Comparison of ENCODE assay signal across 9 mouse cellular contexts in the genomic region with DNA sequence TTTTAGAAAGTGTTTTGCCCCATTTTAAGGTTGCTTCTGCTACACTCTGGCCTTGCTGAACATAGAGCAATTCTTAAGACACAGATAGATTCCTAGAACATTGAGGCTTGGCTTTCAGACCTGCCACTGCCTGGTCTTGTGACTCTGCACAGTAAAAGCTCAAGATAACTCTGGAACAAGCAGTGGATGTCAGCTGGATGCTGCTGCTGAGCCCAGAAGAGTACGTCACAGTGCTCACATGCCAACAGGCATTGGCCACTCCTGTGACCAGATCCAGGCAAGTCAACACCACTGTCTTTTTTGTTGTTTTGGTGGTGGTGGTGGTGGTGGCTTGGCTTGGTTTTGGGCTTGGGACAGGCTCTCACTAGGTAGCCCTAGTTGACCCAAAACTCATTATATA. TPM values are rescaled to one million over a fixed set of nuclear protein-coding genes. Genes with fewer than 3 reads are reported as not detected.
A peak's percentile ranks its signal among the peaks of the same experiment; 100 is the strongest.
DNase-seq lines count a peak whose midpoint lies in the region; ATAC-seq lines count a peak whose summit lies in the region.
"Had no signal": no experiment of that assay in that cellular context is flagged by ENCODE, and none has a peak within 500 bp of the region (broad histone marks: within the 10 kb centered on the region; RNA-seq: fewer than 3 reads in every experiment).

No protein-coding gene starts in this region.

- no peak for ATAC-seq in hindbrain, embryonic 11.5 days (ENCODE audit: low FRiP score)

- DNase-seq in gastrocnemius, adult 18-20 months (ENCODE audit: low spot score): peak; percentile 64
- DNase-seq in gastrocnemius, postnatal 4 days (ENCODE audit: low spot score in 2 of 2): no peak
- peak; percentile 50 for DNase-seq in 3134 (ENCODE audit: extremely low read depth, insufficient read length, low spot score)
- peak; percentile 16 for DNase-seq in gastrocnemius, postnatal 10 days
- DNase-seq in heart, postnatal 10 days: peak; percentile 80 to 88
- no peak for DNase-seq in spleen, postnatal 36 days (ENCODE audit: low spot score in 2 of 2)
- no peak for DNase-seq in hindbrain, embryonic 11.5 days (ENCODE audit: low spot score)
- no peak for DNase-seq in right cerebral cortex, adult 2 months (ENCODE audit: low spot score in 2 of 2)

- H3K27me3 ChIP-seq in hindbrain, embryonic 11.5 days (ENCODE audit: control insufficient read depth, insufficient read depth, low read length): no peaks in the 10 kb centered on the region
- H3K27me3 ChIP-seq: liver, embryonic 15.5 days had no signal

- H3K4me1 ChIP-seq in hindbrain, embryonic 11.5 days (replicated peaks; ENCODE audit: control insufficient read depth, insufficient read depth, low read length): no peaks in the 10 kb centered on the region

- no peaks in the 10 kb centered on the region for H3K9me3 ChIP-seq in hindbrain, embryonic 11.5 days (ENCODE audit: control insufficient read depth, low read length)
- H3K9me3 ChIP-seq: liver, embryonic 15.5 days had no signal

- intact Hi-C loops in heart, postnatal 10 days (cut with DNase I): no loop called here

- H3K4me2 ChIP-seq in hindbrain, embryonic 11.5 days (replicated peaks; ENCODE audit: low read depth, low read length): no peak overlapping the region
- H3K4me2 ChIP-seq: liver, embryonic 15.5 days had no signal

- no peak overlapping the region for H3K27ac ChIP-seq in hindbrain, embryonic 11.5 days (ENCODE audit: low read depth, low read length)
- H3K27ac ChIP-seq: liver, embryonic 15.5 days had no signal

- H3K36me3 ChIP-seq in hindbrain, embryonic 11.5 days (ENCODE audit: control insufficient read depth, insufficient read depth, low read length): no peaks in the 10 kb centered on the region
- H3K36me3 ChIP-seq: liver, embryonic 15.5 days had no signal

- no peak overlapping the region for H3K4me3 ChIP-seq in hindbrain, embryonic 11.5 days (ENCODE audit: low read depth, low read length)
- H3K4me3 ChIP-seq: liver, embryonic 15.5 days had no signal

- H3K9ac ChIP-seq in hindbrain, embryonic 11.5 days (ENCODE audit: low read depth, low read length): no peak overlapping the region
- H3K9ac ChIP-seq: liver, embryonic 15.5 days had no signal

- 91% methylated on average over 1 of the region's 1 CpGs for WGBS in hindbrain, embryonic 11.5 days

RNA-seq across cellular contexts. Expression of gene Cobll1, which starts 18.6 kb away (rescaled TPM):
- 1 to 10 TPM; 5.5 to 8.8 TPM for total RNA-seq in gastrocnemius, adult 18-20 months (2021)
- 10 to 100 TPM; 10.4 to 11.7 TPM for total RNA-seq in gastrocnemius, postnatal 4 days (2021)
- 1 to 10 TPM; 7.3 to 9.2 TPM for total RNA-seq in gastrocnemius, postnatal 10 days (2021)
- total RNA-seq in heart, postnatal 10 days (2021): 10 to 100 TPM; 44.8 to 47.4 TPM
- 2.2 and 3.3 TPM in 2 replicates for polyA plus RNA-seq in hindbrain, embryonic 11.5 days (2014; fragmentation: Nextera tagmentation; extraction: Ambion mirVana)

Comparison
In these comparisons a context has a peak if more than half of its experiments do, and no peak if none do; other contexts are left out.
1. DNase-seq: peak in gastrocnemius, adult 18-20 months (single experiment), 3134 (single experiment), gastrocnemius, postnatal 10 days (single experiment) and heart, postnatal 10 days (2 of 2); none in gastrocnemius, postnatal 4 days (0 of 2), spleen, postnatal 36 days (0 of 2), hindbrain, embryonic 11.5 days (single experiment) and right cerebral cortex, adult 2 months (0 of 2).